Mouse (Mus musculus) E14TG2a.4 (cell line): ENCODE results near the gene Gm49378.

Experiments used
- H3K27me3 ChIP-seq: 2 replicates; pipeline ENCODE4 v1.6.1; 2014; ENCODE audit warnings: low read length, control low read depth; ENCODE audit not compliant: insufficient read depth
- H3K36me3 ChIP-seq: 2 replicates; pipeline ENCODE4 v1.6.1; 2014; ENCODE audit warnings: low read length, control low read depth; ENCODE audit not compliant: insufficient read depth
- H3K4me1 ChIP-seq: replicated peaks from 2 replicates; pipeline ENCODE4 v1.6.1; 2014; ENCODE audit warnings: low read depth, low read length, control low read depth
- H3K4me3 ChIP-seq: replicated peaks from 2 replicates; pipeline ENCODE4 v1.5.1; 2014; ENCODE audit warnings: mild to moderate bottlenecking, low read length
- H3K9me3 ChIP-seq: 2 replicates; pipeline ENCODE4 v1.6.1; 2014; ENCODE audit warnings: low read length, control low read depth
- CTCF ChIP-seq: conservative IDR thresholded peaks from 2 replicates; pipeline ENCODE4 v1.5.1; 2014; ENCODE audit warnings: low read length
- NANOG ChIP-seq: IDR thresholded peaks from 2 replicates; pipeline ENCODE4 v1.6.1; 2014; ENCODE audit warnings: borderline replicate concordance, low read length, mixed read lengths
- POU5F1 ChIP-seq: IDR thresholded peaks from 2 replicates; pipeline ENCODE4 v1.6.1; 2014; ENCODE audit warnings: low read length, borderline replicate concordance

Gene Gm49378

DNA sequence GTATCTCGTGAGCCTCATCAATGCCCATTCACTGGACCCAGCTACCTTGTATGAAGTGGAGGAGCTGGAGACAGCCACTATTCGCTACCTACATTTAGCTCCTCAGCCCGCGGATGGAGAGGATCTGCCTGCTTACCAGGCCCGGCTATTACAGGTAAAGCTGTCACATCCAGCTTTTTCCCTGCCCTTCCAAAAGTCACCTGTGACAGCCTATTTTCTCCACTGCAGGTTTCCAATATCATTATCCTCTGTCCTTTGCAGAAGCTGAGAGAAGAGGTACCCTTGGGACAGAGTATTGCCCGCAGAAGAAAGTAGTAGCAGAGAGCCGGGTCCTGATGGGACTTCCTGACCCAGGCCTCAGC, 34.4 kb downstream of the Gm49378 start, which contains the start of gene Irf9:
TSS of gene Irf9 (plus strand) at position 301 of the 362 bp plus-strand sequence.
- Histone ChIP-seq H3K27me3 (no peaks in the 10 kb centered on the region), H3K36me3 (peaks cover 84% of the 10 kb centered on the region), H3K4me1 (peaks cover 80% of the 10 kb centered on the region), H3K4me3 (peak within 1 kb of the TSS; percentile 74), H3K9me3 (no peaks in the 10 kb centered on the region)
- TF ChIP-seq CTCF (no peak), POU5F1 (no peak), NANOG (no peak)

DNA sequence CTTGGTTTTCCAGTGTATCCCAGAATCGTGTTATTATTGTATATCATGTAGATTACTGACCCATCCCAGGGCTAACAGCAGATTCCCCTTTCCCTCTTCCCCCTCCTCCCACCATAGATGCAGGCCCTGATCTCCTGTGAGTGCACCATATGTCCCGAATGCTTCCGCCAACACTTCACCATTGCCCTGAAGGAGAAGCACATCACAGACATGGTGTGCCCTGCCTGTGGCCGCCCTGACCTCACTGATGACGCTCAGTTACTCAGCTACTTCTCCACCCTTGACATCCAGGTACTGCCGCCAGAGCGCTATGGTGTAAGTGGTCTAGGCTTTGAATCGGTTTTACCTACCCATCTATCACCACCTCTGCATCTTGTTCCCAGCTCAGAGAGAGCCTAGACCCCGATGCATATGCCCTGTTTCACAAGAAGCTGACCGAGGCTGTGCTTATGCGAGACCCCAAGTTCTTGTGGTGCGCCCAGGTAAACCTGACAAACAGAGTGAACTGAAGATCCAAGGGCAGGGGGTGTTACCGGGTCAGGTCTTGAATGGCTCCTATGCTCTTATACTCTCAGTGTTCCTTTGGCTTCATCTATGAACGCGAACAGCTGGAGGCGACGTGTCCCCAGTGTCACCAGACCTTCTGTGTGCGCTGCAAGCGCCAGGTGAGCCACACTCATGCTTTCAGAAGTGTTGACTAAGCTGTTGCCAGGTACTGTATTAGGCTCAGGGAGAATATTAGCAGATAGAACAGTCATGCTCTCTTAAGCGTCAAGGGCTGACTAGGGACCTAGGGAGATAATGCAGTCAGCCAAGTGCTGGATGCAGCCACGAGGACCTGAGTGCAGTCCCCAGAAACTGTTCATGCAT, 38.9 kb downstream of the Gm49378 start:
- TF ChIP-seq CTCF: no peak
- TF ChIP-seq POU5F1: no peak
- no peak for TF ChIP-seq NANOG
- Histone ChIP-seq H3K36me3 (peaks cover 97% of the 10 kb centered on the region), H3K27me3 (no peaks in the 10 kb centered on the region), H3K4me1 (peaks cover 55% of the 10 kb centered on the region), H3K9me3 (no peaks in the 10 kb centered on the region), H3K4me3 (no peak overlapping the region)

DNA sequence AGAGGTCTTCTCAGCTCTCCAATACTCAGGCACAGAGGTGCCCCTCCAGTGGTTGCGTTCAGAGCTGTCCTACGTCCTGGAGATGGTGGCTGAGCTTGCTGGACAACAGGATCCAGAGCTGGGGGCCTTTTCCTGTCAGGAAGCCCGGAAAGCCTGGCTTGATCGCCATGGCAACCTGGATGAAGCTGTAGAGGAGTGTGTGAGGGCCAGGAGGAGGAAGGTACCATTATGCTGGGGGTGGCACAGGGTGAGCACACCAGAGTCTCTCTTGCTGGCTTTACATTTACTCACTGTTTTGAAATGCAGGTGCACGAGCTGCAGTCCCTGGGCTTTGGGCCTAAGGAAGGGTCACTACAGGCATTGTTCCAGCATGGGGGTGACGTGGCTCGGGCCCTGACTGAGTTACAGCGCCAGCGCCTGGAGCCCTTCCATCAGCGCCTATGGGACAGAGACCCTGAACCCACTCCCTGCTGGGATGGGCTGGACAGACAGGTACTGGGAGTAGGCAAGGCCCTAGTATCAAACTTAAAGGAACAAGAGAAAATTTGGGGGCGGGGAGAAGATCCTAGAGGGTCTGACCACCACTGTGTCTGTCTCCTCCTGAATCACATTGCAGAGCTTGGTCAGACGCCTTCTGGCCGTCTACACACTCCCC, 41.5 kb downstream of the Gm49378 start:
- H3K4me1 ChIP-seq: peaks cover 46% of the 10 kb centered on the region
- H3K36me3 ChIP-seq: peaks cover 79% of the 10 kb centered on the region
- H3K27me3 ChIP-seq: no peaks in the 10 kb centered on the region
- H3K9me3 ChIP-seq: no peaks in the 10 kb centered on the region
- TF ChIP-seq CTCF: no peak
- no peak for TF ChIP-seq POU5F1
- TF ChIP-seq NANOG: no peak
- no peak overlapping the region for H3K4me3 ChIP-seq

DNA sequence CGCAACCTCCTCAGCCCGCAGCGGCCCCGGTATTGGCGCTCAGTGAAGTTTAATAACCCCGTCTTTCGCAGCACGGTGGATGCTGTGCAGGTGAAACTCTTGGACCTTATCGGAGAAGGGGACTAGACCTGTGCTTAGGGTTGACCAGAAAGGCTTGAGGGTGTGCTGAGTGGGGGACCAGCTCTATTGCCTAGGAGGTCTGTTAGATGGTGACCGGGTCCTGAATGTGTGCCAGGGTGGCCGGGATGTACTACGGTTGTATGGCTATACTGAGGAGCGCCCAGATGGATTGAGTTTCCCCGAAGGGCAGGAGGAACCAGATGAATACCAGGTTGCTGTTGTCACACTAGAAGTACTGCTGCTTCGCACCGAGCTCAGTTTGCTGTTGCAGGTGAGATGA, 45.5 kb downstream of the Gm49378 start:
- TF ChIP-seq CTCF (no peak), POU5F1 (no peak), NANOG (no peak)
- Histone ChIP-seq H3K27me3 (no peaks in the 10 kb centered on the region), H3K4me1 (peaks cover 52% of the 10 kb centered on the region), H3K36me3 (peaks cover 59% of the 10 kb centered on the region), H3K4me3 (peak overlapping the region; percentile 99), H3K9me3 (no peaks in the 10 kb centered on the region)

DNA sequence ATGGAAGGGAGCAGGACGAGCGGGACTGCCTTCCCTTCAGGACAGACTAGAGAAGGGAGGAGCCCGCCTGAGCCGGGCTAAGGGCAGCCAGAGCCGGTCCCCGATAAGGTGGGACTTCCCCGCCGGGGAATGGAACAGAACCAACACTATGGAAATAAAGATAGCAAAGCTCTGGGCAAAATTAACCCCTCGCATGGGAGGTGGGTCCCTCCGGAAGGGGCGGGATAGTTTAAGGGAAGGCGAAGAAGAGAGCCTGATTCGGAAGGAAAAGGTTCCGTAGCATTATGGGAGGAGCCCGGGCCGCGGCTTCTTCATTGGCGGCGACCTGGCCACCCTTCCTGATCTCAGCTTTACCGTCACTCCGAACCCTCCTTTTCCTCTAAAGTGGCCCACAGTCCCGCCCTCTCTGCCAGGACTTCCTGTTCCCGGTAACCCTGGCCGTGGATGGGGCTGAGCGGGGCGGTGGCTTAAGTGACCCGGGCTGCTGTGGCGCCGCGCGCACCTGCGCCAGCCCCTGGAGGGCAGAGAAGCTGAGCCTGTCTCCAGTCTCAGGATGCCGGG, 46.3 kb downstream of the Gm49378 start, which contains the start of gene Rnf31:
TSS of gene Rnf31 (plus strand) at position 378 of the 561 bp plus-strand sequence.
- no peaks in the 10 kb centered on the region for H3K27me3 ChIP-seq
- peaks cover 55% of the 10 kb centered on the region for H3K36me3 ChIP-seq
- TF ChIP-seq CTCF (no peak), NANOG (no peak), POU5F1 (no peak)
- peaks cover 49% of the 10 kb centered on the region for H3K4me1 ChIP-seq
- peak within 1 kb of the TSS; percentile 99 for H3K4me3 ChIP-seq
- H3K9me3 ChIP-seq: no peaks in the 10 kb centered on the region

DNA sequence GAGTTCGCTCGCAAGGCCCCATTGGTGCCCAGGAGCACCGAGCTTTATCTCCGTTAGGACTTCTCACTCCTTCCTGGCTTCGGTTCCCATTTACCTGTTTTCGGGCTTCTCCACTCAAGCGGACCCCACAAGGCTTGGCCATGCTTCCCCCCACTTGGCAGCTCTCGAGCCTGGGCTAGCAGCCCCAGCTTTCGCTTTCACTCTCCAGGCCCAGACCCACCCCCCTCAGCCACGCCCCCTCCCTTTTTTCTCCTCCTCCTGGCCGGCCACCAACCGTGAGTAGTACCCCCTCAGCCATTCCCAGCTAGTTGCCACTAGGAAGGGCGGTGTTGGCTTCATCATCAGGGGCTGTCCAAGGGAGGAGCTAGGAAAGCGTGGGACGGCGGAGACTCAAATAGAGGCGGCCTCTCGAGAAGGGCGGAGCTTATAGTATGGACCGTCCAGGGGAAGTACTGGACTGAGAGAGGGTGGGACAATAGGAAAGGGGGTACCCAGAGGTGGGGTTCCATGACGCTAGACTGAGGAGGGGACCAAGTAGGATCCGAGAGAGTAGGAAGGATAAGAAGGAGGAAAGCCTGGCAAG, 46.9 kb downstream of the Gm49378 start, which contains the start of gene Psme2:
TSS of gene Psme2 (minus strand) at position 366 of the 583 bp plus-strand sequence.
- H3K4me3 ChIP-seq: peak within 1 kb of the TSS; percentile 99
- peaks cover 49% of the 10 kb centered on the region for H3K4me1 ChIP-seq
- TF ChIP-seq CTCF (no peak), POU5F1 (no peak), NANOG (no peak)
- no peaks in the 10 kb centered on the region for H3K27me3 ChIP-seq
- peaks cover 49% of the 10 kb centered on the region for H3K36me3 ChIP-seq
- H3K9me3 ChIP-seq: no peaks in the 10 kb centered on the region

DNA sequence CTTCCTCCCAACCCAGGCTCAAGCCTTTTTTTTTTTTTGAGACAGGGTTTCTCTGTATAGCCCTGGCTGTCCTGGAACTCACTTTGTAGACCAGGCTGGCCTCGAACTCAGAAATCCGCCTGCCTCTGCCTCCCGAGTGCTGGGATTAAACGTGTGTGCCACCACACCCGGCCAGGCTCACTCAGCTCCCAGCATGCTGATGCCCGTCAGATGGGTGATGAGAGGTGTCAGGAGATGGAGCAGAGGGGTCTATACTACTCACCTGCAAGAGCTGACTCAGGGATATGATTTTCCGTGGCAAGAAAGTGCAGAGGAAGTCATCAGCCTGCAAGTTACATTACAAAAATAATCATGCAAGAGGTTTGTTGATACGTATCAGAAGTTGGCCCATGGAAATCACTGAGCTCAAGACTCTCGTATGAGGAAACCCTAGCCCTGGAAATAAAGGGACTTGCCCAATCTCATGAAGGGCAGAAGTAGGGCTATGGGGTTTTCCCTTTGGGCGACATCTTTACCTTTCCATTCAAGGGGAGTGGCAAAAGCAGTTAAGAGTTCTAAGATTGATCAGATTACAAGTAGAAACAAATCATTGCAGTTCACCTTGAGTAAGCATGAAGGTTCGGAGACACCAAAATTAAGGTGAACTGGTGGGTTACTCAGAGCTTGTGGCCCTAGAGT, 47.8 kb downstream of the Gm49378 start:
- H3K27me3 ChIP-seq: no peaks in the 10 kb centered on the region
- peak overlapping the region; percentile 99 for H3K4me3 ChIP-seq
- H3K9me3 ChIP-seq: no peaks in the 10 kb centered on the region
- peaks cover 54% of the 10 kb centered on the region for H3K4me1 ChIP-seq
- H3K36me3 ChIP-seq: peaks cover 40% of the 10 kb centered on the region
- no peak for TF ChIP-seq POU5F1
- TF ChIP-seq NANOG: no peak
- TF ChIP-seq CTCF: no peak

DNA sequence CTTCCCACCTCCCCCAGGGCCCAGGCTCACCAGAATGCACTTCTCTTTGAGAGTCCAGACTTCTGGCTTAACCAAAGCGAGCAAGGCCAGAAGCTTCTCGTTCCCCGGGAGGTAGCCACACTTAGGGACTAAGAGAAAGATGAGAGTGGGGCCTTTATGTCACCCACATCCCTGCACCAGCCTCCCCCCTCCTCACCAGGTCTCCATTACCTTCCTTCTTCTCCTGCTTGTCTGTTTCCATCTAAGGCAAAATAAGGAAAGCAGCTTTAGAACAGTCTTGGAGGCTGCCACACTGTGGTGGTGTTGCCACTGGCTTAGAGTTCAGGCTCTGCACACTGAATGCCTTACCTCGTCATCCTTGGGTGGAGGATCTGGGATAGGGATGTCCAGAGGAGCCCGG, 48.4 kb downstream of the Gm49378 start:
- Histone ChIP-seq H3K27me3 (peaks cover 5% of the 10 kb centered on the region), H3K36me3 (peaks cover 33% of the 10 kb centered on the region), H3K4me3 (no peak overlapping the region), H3K4me1 (peaks cover 60% of the 10 kb centered on the region), H3K9me3 (no peaks in the 10 kb centered on the region)
- TF ChIP-seq CTCF: no peak
- TF ChIP-seq POU5F1: no peak
- TF ChIP-seq NANOG: no peak
